Mouse (Mus musculus) hindbrain, embryonic 16.5 days (tissue): ENCODE measurements around the gene Fkbpl. TPM values are rescaled to one million over a fixed set of nuclear protein-coding genes. Genes with fewer than 3 reads are reported as not detected.

Source experiments
- ATAC-seq: fragments of 200-750 bp; cut with Nextera tagmentation; 2 replicates; pipeline ENCODE4 v1.8.0; 2017; ENCODE audit warnings: moderate TSS enrichment, moderate library complexity
- H3K27ac ChIP-seq: fragments of 300-500 bp; sonication (generic); 2 replicates; pipeline ENCODE4 v1.5.1; 2014; ENCODE audit warnings: low read depth, mild to moderate bottlenecking, control low read depth, low read length, moderate library complexity
- H3K27me3 ChIP-seq: fragments of 300-500 bp; sonication (generic); replicated peaks from 2 replicates; pipeline ENCODE4 v1.6.1; 2014; ENCODE audit warnings: low read length; ENCODE audit not compliant: control insufficient read depth, insufficient read depth
- H3K36me3 ChIP-seq: fragments of 300-500 bp; sonication (generic); 2 replicates; pipeline ENCODE4 v1.6.1; 2014; ENCODE audit warnings: mild to moderate bottlenecking, low read length, moderate library complexity, mixed read lengths; ENCODE audit not compliant: control insufficient read depth, insufficient read depth
- H3K4me1 ChIP-seq: fragments of 300-500 bp; sonication (generic); 2 replicates; pipeline ENCODE4 v1.6.1; 2014; ENCODE audit warnings: low read depth, low read length; ENCODE audit not compliant: control insufficient read depth, insufficient read depth
- H3K4me2 ChIP-seq: fragments of 300-500 bp; sonication (generic); 2 replicates; pipeline ENCODE4 v1.6.1; 2014; ENCODE audit warnings: mild to moderate bottlenecking, low read length, control low read depth, moderate library complexity
- H3K4me3 ChIP-seq: fragments of 300-500 bp; sonication (generic); 2 replicates; pipeline ENCODE4 v1.5.1; 2014; ENCODE audit warnings: mild to moderate bottlenecking, low read length, control low read depth, moderate library complexity
- H3K9ac ChIP-seq: fragments of 300-500 bp; sonication (generic); 2 replicates; pipeline ENCODE4 v1.6.1; 2014; ENCODE audit warnings: low read depth, mild to moderate bottlenecking, control low read depth, low read length, moderate library complexity
- H3K9me3 ChIP-seq: fragments of 300-500 bp; sonication (generic); 2 replicates; pipeline ENCODE4 v1.6.1; 2014; ENCODE audit warnings: mild to moderate bottlenecking, low read length, moderate library complexity; ENCODE audit not compliant: control insufficient read depth
- WGBS: fragments of 180-500 bp; shearing (Covaris S2); extraction: QIAGEN DNeasy Blood & Tissue Kit; methylation state at CpG from one replicate; pipeline ENCODE4 v1.1.7; 2014; 5-methylcytosine and 5-hydroxymethylcytosine counted together
- polyA plus RNA-seq: library from polyadenylated mRNA; unstranded; fragments of >200 nt; fragmentation: Nextera tagmentation; extraction: Ambion mirVana; gene quantifications from 2 replicates; pipeline ENCODE4 v1.2.1, GENCODE M21; 2015

The Fkbpl gene
- polyA plus RNA-seq: 13.5 and 17.0 TPM in 2 replicates

GRCm38 (mm10) chr17:34644608-34645007, at the start of gene Fkbpl:
Fkbpl (plus strand) TSS chr17:34644764.
- H3K9me3 ChIP-seq: no peaks in the 10 kb centered on the region
- peak within 1 kb of the TSS; percentile 67 for H3K4me3 ChIP-seq
- 0% methylated on average over 16 of the region's 16 CpGs for WGBS
- peak within 1 kb of the TSS; percentile 78 for H3K27ac ChIP-seq
- peak within 1 kb of the TSS; percentile 75 for H3K9ac ChIP-seq
- peak within 1 kb of the TSS; percentile 75 for H3K4me2 ChIP-seq
- no peaks in the 10 kb centered on the region for H3K27me3 ChIP-seq
- peak; percentile 82 for ATAC-seq
- H3K4me1 ChIP-seq: peaks cover 30% of the 10 kb centered on the region
- peaks cover 4% of the 10 kb centered on the region; the same call in 1 of the 2 replicates for H3K36me3 ChIP-seq

- Histone ChIP-seq H3K36me3 (peaks cover 12% of the 10 kb centered on the region), H3K27me3 (no peaks in the 10 kb centered on the region), H3K9me3 (no peaks in the 10 kb centered on the region), H3K27ac (no peak overlapping the region), H3K4me3 (no peak overlapping the region), H3K9ac (no peak overlapping the region), H3K4me2 (no peak overlapping the region), H3K4me1 (peaks cover 18% of the 10 kb centered on the region)
- WGBS: 82% methylated on average over 8 of the region's 8 CpGs
- ATAC-seq: no peak
Observed at GRCm38 (mm10) chr17:34596098-34596497, 48.5 kb upstream of the Fkbpl start.

- H3K9ac ChIP-seq: no peak within 1 kb of the TSS; the same call in 1 of the 2 replicates
- no peak for ATAC-seq
- no peaks in the 10 kb centered on the region for H3K9me3 ChIP-seq
- H3K36me3 ChIP-seq: peaks cover 12% of the 10 kb centered on the region
- H3K4me2 ChIP-seq: no peak within 1 kb of the TSS
- peaks cover 20% of the 10 kb centered on the region for H3K4me1 ChIP-seq
- no peaks in the 10 kb centered on the region for H3K27me3 ChIP-seq
- H3K4me3 ChIP-seq: no peak within 1 kb of the TSS
- H3K27ac ChIP-seq: no peak within 1 kb of the TSS
- 22% methylated on average over 6 of the region's 6 CpGs for WGBS
Observed at GRCm38 (mm10) chr17:34597566-34598095, 46.9 kb upstream of the Fkbpl start, which contains the start of gene Ager. Ager (plus strand) TSS chr17:34597862.

GRCm38 (mm10) chr17:34599891-34600290, 44.7 kb upstream of the Fkbpl start:
- Histone ChIP-seq H3K36me3 (peaks cover 12% of the 10 kb centered on the region), H3K9ac (no peak overlapping the region), H3K9me3 (no peaks in the 10 kb centered on the region), H3K4me3 (no peak overlapping the region), H3K27ac (no peak overlapping the region), H3K27me3 (no peaks in the 10 kb centered on the region), H3K4me1 (peaks cover 13% of the 10 kb centered on the region), H3K4me2 (no peak overlapping the region)
- WGBS: 77% methylated on average over 9 of the region's 9 CpGs
- no peak for ATAC-seq

GRCm38 (mm10) chr17:34601796-34602195, 42.8 kb upstream of the Fkbpl start:
- Histone ChIP-seq H3K4me3 (0 out of 2 replicates have a peak overlapping the region, but pooled peaks have one; percentile 65), H3K9ac (peak overlapping the region; percentile 19; the same call in 1 of the 2 replicates), H3K4me1 (peaks cover 20% of the 10 kb centered on the region), H3K9me3 (no peaks in the 10 kb centered on the region), H3K36me3 (peaks cover 7% of the 10 kb centered on the region), H3K4me2 (no peak overlapping the region), H3K27ac (no peak overlapping the region), H3K27me3 (no peaks in the 10 kb centered on the region)
- WGBS: 89% methylated on average over 12 of the region's 12 CpGs
- ATAC-seq: no peak

GRCm38 (mm10) chr17:34603375-34604060, 41.0 kb upstream of the Fkbpl start, which contains the start of gene Rnf5:
Rnf5 (minus strand) TSS chr17:34603690.
- Histone ChIP-seq H3K36me3 (peaks cover 7% of the 10 kb centered on the region), H3K9me3 (no peaks in the 10 kb centered on the region), H3K4me2 (peak within 1 kb of the TSS; percentile 91), H3K4me1 (peaks cover 32% of the 10 kb centered on the region), H3K9ac (peak within 1 kb of the TSS; percentile 78), H3K4me3 (peak within 1 kb of the TSS; percentile 65), H3K27ac (peak within 1 kb of the TSS; percentile 86), H3K27me3 (no peaks in the 10 kb centered on the region)
- WGBS: under 1% methylated on average over 30 of the region's 30 CpGs
- ATAC-seq: peak; percentile 95

GRCm38 (mm10) chr17:34604061-34604508, 40.5 kb upstream of the Fkbpl start, which contains the start of gene Agpat1:
Agpat1 (plus strand) TSS chr17:34604262.
- Histone ChIP-seq H3K9ac (peak within 1 kb of the TSS; percentile 82), H3K27me3 (no peaks in the 10 kb centered on the region), H3K36me3 (peaks cover 7% of the 10 kb centered on the region), H3K4me2 (peak within 1 kb of the TSS; percentile 91), H3K4me1 (peaks cover 36% of the 10 kb centered on the region), H3K9me3 (no peaks in the 10 kb centered on the region), H3K27ac (peak within 1 kb of the TSS; percentile 86), H3K4me3 (peak within 1 kb of the TSS; percentile 65)
- 0% methylated on average over 33 of the region's 35 CpGs for WGBS
- peak; percentile 90 for ATAC-seq

- H3K36me3 ChIP-seq: peaks cover 7% of the 10 kb centered on the region
- H3K27ac ChIP-seq: peak overlapping the region; percentile 86
- H3K4me3 ChIP-seq: peak overlapping the region; percentile 60
- H3K4me1 ChIP-seq: peaks cover 36% of the 10 kb centered on the region
- no peaks in the 10 kb centered on the region for H3K9me3 ChIP-seq
- H3K4me2 ChIP-seq: peak overlapping the region; percentile 91
- WGBS: 15% methylated on average over 24 of the region's 24 CpGs
- H3K27me3 ChIP-seq: no peaks in the 10 kb centered on the region
- peak overlapping the region; percentile 82 for H3K9ac ChIP-seq
- no peak for ATAC-seq
Observed at GRCm38 (mm10) chr17:34604511-34605237, 39.9 kb upstream of the Fkbpl start.

- 0% methylated on average over 23 of the region's 30 CpGs for WGBS
- peak overlapping the region; percentile 86 for H3K27ac ChIP-seq
- H3K4me1 ChIP-seq: peaks cover 36% of the 10 kb centered on the region
- peaks cover 6% of the 10 kb centered on the region for H3K36me3 ChIP-seq
- ATAC-seq: peak; percentile 56
- peak overlapping the region; percentile 60 for H3K4me3 ChIP-seq
- no peaks in the 10 kb centered on the region for H3K27me3 ChIP-seq
- H3K9ac ChIP-seq: peak overlapping the region; percentile 82
- H3K9me3 ChIP-seq: no peaks in the 10 kb centered on the region
- H3K4me2 ChIP-seq: peak overlapping the region; percentile 91
Observed at GRCm38 (mm10) chr17:34605609-34606008, 39.0 kb upstream of the Fkbpl start.
